Comparison of ENCODE assay signal across 14 mouse cellular contexts in genomic region chr13:44383322-44383721, GRCm38 (mm10).
A peak's percentile ranks its signal among the peaks of the same experiment; 100 is the strongest.
DNase-seq lines count a peak whose midpoint lies in the region; ATAC-seq and TF ChIP-seq lines count a peak whose summit lies in the region.
"Had no signal": no experiment of that assay in that cellular context is flagged by ENCODE, and none has a peak within 500 bp of the region (broad histone marks: within the 10 kb centered on the region; RNA-seq: fewer than 3 reads in every experiment).

No protein-coding gene starts in this region.

- no peak overlapping the region for H3K9ac ChIP-seq in lung, postnatal 0 days (replicated peaks; ENCODE audit: low read depth)
- no peak overlapping the region for H3K9ac ChIP-seq in limb, embryonic 13.5 days
- H3K9ac ChIP-seq: liver, embryonic 15.5 days had no signal

- H3K9me3 ChIP-seq in heart, embryonic 10.5 days = no peaks in the 10 kb centered on the region
- no peaks in the 10 kb centered on the region for H3K9me3 ChIP-seq in lung, postnatal 0 days (ENCODE audit: low read length)
- H3K9me3 ChIP-seq in limb, embryonic 13.5 days = peaks cover 8% of the 10 kb centered on the region; the same call in 1 of the 2 replicates
- H3K9me3 ChIP-seq: liver, embryonic 15.5 days; megakaryocyte, embryonic 14.5 days had no signal

- no peaks in the 10 kb centered on the region for H3K27me3 ChIP-seq in heart, embryonic 10.5 days (ENCODE audit: insufficient read depth, poor library complexity, severe bottlenecking)
- no peaks in the 10 kb centered on the region for H3K27me3 ChIP-seq in lung, postnatal 0 days (replicated peaks; ENCODE audit: insufficient read depth, low read length)
- no peaks in the 10 kb centered on the region for H3K27me3 ChIP-seq in limb, embryonic 13.5 days
- H3K27me3 ChIP-seq: liver, embryonic 15.5 days; megakaryocyte, embryonic 14.5 days had no signal

- H3K4me2 ChIP-seq in lung, postnatal 0 days (replicated peaks; ENCODE audit: low read depth, low read length) = no peak overlapping the region
- peak overlapping the region; percentile 38 for H3K4me2 ChIP-seq in limb, embryonic 13.5 days (replicated peaks)
- H3K4me2 ChIP-seq: liver, embryonic 15.5 days had no signal

- ATAC-seq in lung, postnatal 0 days = peak; percentile 41; the same call in 1 of the 2 replicates
- ATAC-seq in limb, embryonic 13.5 days (ENCODE audit: low FRiP score, low read depth) = no peak

- H3K27ac ChIP-seq in heart, embryonic 10.5 days = peak overlapping the region; percentile 30; the same call in 1 of the 2 replicates
- no peak overlapping the region for H3K27ac ChIP-seq in lung, postnatal 0 days (ENCODE audit: low read length)
- H3K27ac ChIP-seq in limb, embryonic 13.5 days = no peak overlapping the region
- H3K27ac ChIP-seq: liver, embryonic 15.5 days had no signal

- TF ChIP-seq EP300 in lung, postnatal 0 days (IDR thresholded peaks at IDR 0.05) = no peak

- DNase-seq in embryo, embryonic 10 days (ENCODE audit: low spot score) = peak; percentile 37
- DNase-seq in embryo, embryonic 9.5 days (ENCODE audit: extremely low spot score) = no peak
- no peak for DNase-seq in heart, embryonic 10.5 days (ENCODE audit: low spot score)
- no peak for DNase-seq in heart, postnatal 10 days
- peak; percentile 42 for DNase-seq in lung, postnatal 0 days (ENCODE audit: low spot score)
- DNase-seq in lung, postnatal 14 days = no peak
- no peak for DNase-seq in left cerebral cortex, postnatal 10 days (ENCODE audit: extremely low spot score in 1 of 2, low spot score in 2 of 2)
- DNase-seq: adrenal gland, postnatal 36 days; kidney, adult 9 months; spleen, adult 18-20 months; thymus, postnatal 14 days had no signal

- H3K4me3 ChIP-seq in heart, embryonic 10.5 days = no peak overlapping the region
- H3K4me3 ChIP-seq in lung, postnatal 0 days (ENCODE audit: low read depth, low read length) = no peak overlapping the region
- H3K4me3 ChIP-seq in limb, embryonic 13.5 days = no peak overlapping the region
- H3K4me3 ChIP-seq: liver, embryonic 15.5 days; megakaryocyte, embryonic 14.5 days had no signal

- no peaks in the 10 kb centered on the region for H3K4me1 ChIP-seq in heart, embryonic 10.5 days
- H3K4me1 ChIP-seq in lung, postnatal 0 days (ENCODE audit: insufficient read depth, low read depth, low read length) = no peaks in the 10 kb centered on the region
- H3K4me1 ChIP-seq in limb, embryonic 13.5 days = peaks cover 33% of the 10 kb centered on the region
- H3K4me1 ChIP-seq: liver, embryonic 15.5 days had no signal

- intact Hi-C loops in heart, postnatal 10 days (cut with DNase I) = no loop called here
- intact Hi-C loops in left cerebral cortex, postnatal 10 days (cut with DNase I) = no loop called here

- WGBS in heart, embryonic 10.5 days = 64% methylated on average over 11 of the region's 11 CpGs
- 57% methylated on average over 11 of the region's 11 CpGs for WGBS in lung, postnatal 0 days
- 17% methylated on average over 11 of the region's 11 CpGs for WGBS in limb, embryonic 13.5 days

- TF ChIP-seq CTCF in lung, postnatal 0 days (IDR thresholded peaks at IDR 0.05) = no peak

- no peaks in the 10 kb centered on the region for H3K36me3 ChIP-seq in heart, embryonic 10.5 days
- no peaks in the 10 kb centered on the region for H3K36me3 ChIP-seq in lung, postnatal 0 days (ENCODE audit: insufficient read depth, low read length)
- no peaks in the 10 kb centered on the region for H3K36me3 ChIP-seq in limb, embryonic 13.5 days
- H3K36me3 ChIP-seq: liver, embryonic 15.5 days had no signal

Comparison
In these comparisons a context has a peak if more than half of its experiments do, and no peak if none do; other contexts are left out.
1. DNase-seq: peak in embryo, embryonic 10 days (single experiment) and lung, postnatal 0 days (single experiment); none in embryo, embryonic 9.5 days (single experiment), heart, embryonic 10.5 days (single experiment), heart, postnatal 10 days (0 of 2), lung, postnatal 14 days (single experiment) and left cerebral cortex, postnatal 10 days (0 of 2).